Mouse (Mus musculus) forebrain, embryonic 14.5 days (tissue): ENCODE results near the gene C5ar1. TPM values are rescaled to one million over a fixed set of nuclear protein-coding genes. Genes with fewer than 3 reads are reported as not detected.

Experiments used
- ATAC-seq: fragments of 200-750 bp; cut with Nextera tagmentation; 2 replicates; pipeline ENCODE4 v1.8.0; 2017; ENCODE audit warnings: mild to moderate bottlenecking, moderate library complexity
- DNase-seq: peaks from one replicate; pipeline ENCODE4 v3.0.0-alpha.2; 2015; ENCODE audit warnings: low spot score
- H3K27ac ChIP-seq: fragments of 300-500 bp; sonication (generic); 2 replicates; pipeline ENCODE4 v1.5.1; 2014; ENCODE audit warnings: low read depth, mild to moderate bottlenecking, control low read depth, low read length, moderate library complexity
- H3K27me3 ChIP-seq: fragments of 300-500 bp; sonication (generic); replicated peaks from 2 replicates; pipeline ENCODE4 v1.6.1; 2014; ENCODE audit warnings: low read length, control low read depth, mixed read lengths; ENCODE audit not compliant: control insufficient read depth, insufficient read depth
- H3K36me3 ChIP-seq: fragments of 300-500 bp; sonication (generic); 2 replicates; pipeline ENCODE4 v1.6.1; 2014; ENCODE audit warnings: low read length, control low read depth; ENCODE audit not compliant: control insufficient read depth, insufficient read depth
- H3K4me1 ChIP-seq: fragments of 300-500 bp; sonication (generic); 2 replicates; pipeline ENCODE4 v1.6.1; 2014; ENCODE audit warnings: antibody characterized with exemption, low read length, control low read depth; ENCODE audit not compliant: control insufficient read depth, insufficient read depth
- H3K4me2 ChIP-seq: fragments of 300-500 bp; sonication (generic); 2 replicates; pipeline ENCODE4 v1.6.1; 2014; ENCODE audit warnings: mild to moderate bottlenecking, control low read depth, low read length
- H3K4me3 ChIP-seq: fragments of 300-500 bp; sonication (generic); 2 replicates; pipeline ENCODE4 v1.5.1; 2014; ENCODE audit warnings: low read depth, low read length, control low read depth
- H3K9ac ChIP-seq: fragments of 300-500 bp; sonication (generic); 2 replicates; pipeline ENCODE4 v1.6.1; 2014; ENCODE audit warnings: mild to moderate bottlenecking, low read length, control low read depth, moderate library complexity
- H3K9me3 ChIP-seq: fragments of 300-500 bp; sonication (generic); replicated peaks from 2 replicates; pipeline ENCODE4 v1.6.1; 2016; ENCODE audit warnings: low read length, control low read depth, mixed read lengths; ENCODE audit not compliant: control insufficient read depth
- WGBS: fragments of 180-500 bp; shearing (Covaris S2); extraction: QIAGEN DNeasy Blood & Tissue Kit; methylation state at CpG from one replicate; pipeline ENCODE4 v1.1.7; 2014; 5-methylcytosine and 5-hydroxymethylcytosine counted together
- polyA plus RNA-seq: library from polyadenylated mRNA; unstranded; fragments of >200 nt; fragmentation: Nextera tagmentation; extraction: Ambion mirVana; gene quantifications from 2 replicates; pipeline ENCODE4 v1.2.1, GENCODE M21; 2014

Gene C5ar1
- polyA plus RNA-seq, 1 experiment from 2014 or later = 1.3 TPM

- no peak for DNase-seq
- H3K4me2 ChIP-seq = no peak overlapping the region
- no peaks in the 10 kb centered on the region for H3K27me3 ChIP-seq
- 88% methylated on average over 5 of the region's 5 CpGs for WGBS
- no peak overlapping the region for H3K9ac ChIP-seq
- H3K36me3 ChIP-seq = no peaks in the 10 kb centered on the region
- H3K4me3 ChIP-seq = no peak overlapping the region
- H3K4me1 ChIP-seq = no peaks in the 10 kb centered on the region
- no peaks in the 10 kb centered on the region for H3K9me3 ChIP-seq
- H3K27ac ChIP-seq = no peak overlapping the region
- no peak for ATAC-seq
Measured at GRCm38 (mm10) chr7:16250687-16251086, 8.7 kb downstream of the C5ar1 start.

GRCm38 (mm10) chr7:16245958-16246357, 13.4 kb downstream of the C5ar1 start:
- Histone ChIP-seq H3K4me2 (no peak overlapping the region), H3K27me3 (no peaks in the 10 kb centered on the region), H3K4me3 (no peak overlapping the region), H3K9me3 (no peaks in the 10 kb centered on the region), H3K27ac (no peak overlapping the region), H3K4me1 (no peaks in the 10 kb centered on the region), H3K36me3 (no peaks in the 10 kb centered on the region), H3K9ac (no peak overlapping the region)
- WGBS = 55% methylated on average over 2 of the region's 4 CpGs
- ATAC-seq (no peak), DNase-seq (no peak)

GRCm38 (mm10) chr7:16244067-16244466, 15.3 kb downstream of the C5ar1 start, which contains the start of gene C5ar2:
Gene C5ar2 (minus strand): TSS chr7:16244154.
- Histone ChIP-seq H3K9me3 (no peaks in the 10 kb centered on the region), H3K4me2 (no peak within 1 kb of the TSS), H3K4me3 (no peak within 1 kb of the TSS), H3K27me3 (no peaks in the 10 kb centered on the region), H3K4me1 (no peaks in the 10 kb centered on the region), H3K9ac (no peak within 1 kb of the TSS), H3K36me3 (no peaks in the 10 kb centered on the region), H3K27ac (no peak within 1 kb of the TSS)
- DNase-seq (no peak), ATAC-seq (no peak)
- 86% methylated on average over 5 of the region's 5 CpGs for WGBS

- Histone ChIP-seq H3K9ac (no peak overlapping the region), H3K9me3 (no peaks in the 10 kb centered on the region), H3K36me3 (no peaks in the 10 kb centered on the region), H3K4me2 (no peak overlapping the region), H3K4me1 (no peaks in the 10 kb centered on the region), H3K27ac (no peak overlapping the region), H3K4me3 (no peak overlapping the region), H3K27me3 (no peaks in the 10 kb centered on the region)
- no peak for DNase-seq
- ATAC-seq = no peak
- WGBS = 86% methylated on average over 6 of the region's 6 CpGs
Measured at GRCm38 (mm10) chr7:16242198-16242597, 17.1 kb downstream of the C5ar1 start.

- H3K4me2 ChIP-seq = no peak overlapping the region
- H3K27me3 ChIP-seq = no peaks in the 10 kb centered on the region
- no peaks in the 10 kb centered on the region for H3K4me1 ChIP-seq
- H3K9me3 ChIP-seq = no peaks in the 10 kb centered on the region
- no peaks in the 10 kb centered on the region for H3K36me3 ChIP-seq
- ATAC-seq (no peak), DNase-seq (no peak)
- H3K9ac ChIP-seq = no peak overlapping the region
- WGBS = 60% methylated on average over 11 of the region's 11 CpGs
- no peak overlapping the region for H3K27ac ChIP-seq
- H3K4me3 ChIP-seq = no peak overlapping the region
Measured at GRCm38 (mm10) chr7:16241787-16242186, 17.6 kb downstream of the C5ar1 start.

GRCm38 (mm10) chr7:16240978-16241303, 18.4 kb downstream of the C5ar1 start:
- H3K9me3 ChIP-seq = no peaks in the 10 kb centered on the region
- no peaks in the 10 kb centered on the region for H3K4me1 ChIP-seq
- no peak for ATAC-seq
- no peaks in the 10 kb centered on the region for H3K36me3 ChIP-seq
- DNase-seq = no peak
- H3K27me3 ChIP-seq = no peaks in the 10 kb centered on the region
- no peak overlapping the region for H3K27ac ChIP-seq
- 90% methylated on average over 1 of the region's 1 CpGs for WGBS
- no peak overlapping the region for H3K4me2 ChIP-seq
- H3K9ac ChIP-seq = no peak overlapping the region
- no peak overlapping the region for H3K4me3 ChIP-seq

- no peak overlapping the region for H3K27ac ChIP-seq
- no peaks in the 10 kb centered on the region for H3K27me3 ChIP-seq
- DNase-seq (no peak), ATAC-seq (no peak)
- H3K4me1 ChIP-seq = no peaks in the 10 kb centered on the region
- no peaks in the 10 kb centered on the region for H3K36me3 ChIP-seq
- H3K9me3 ChIP-seq = no peaks in the 10 kb centered on the region
- H3K4me3 ChIP-seq = no peak overlapping the region
- H3K4me2 ChIP-seq = no peak overlapping the region
- WGBS = 78% methylated on average over 7 of the region's 7 CpGs
- H3K9ac ChIP-seq = no peak overlapping the region
Measured at GRCm38 (mm10) chr7:16240281-16240977, 18.9 kb downstream of the C5ar1 start.

- Histone ChIP-seq H3K4me2 (no peak overlapping the region), H3K9me3 (no peaks in the 10 kb centered on the region), H3K36me3 (no peaks in the 10 kb centered on the region), H3K4me1 (no peaks in the 10 kb centered on the region), H3K9ac (no peak overlapping the region), H3K27ac (no peak overlapping the region), H3K27me3 (no peaks in the 10 kb centered on the region), H3K4me3 (no peak overlapping the region)
- ATAC-seq (no peak), DNase-seq (no peak)
- WGBS = 77% methylated on average over 9 of the region's 9 CpGs
Measured at GRCm38 (mm10) chr7:16239554-16239997, 19.8 kb downstream of the C5ar1 start.

GRCm38 (mm10) chr7:16229869-16230268, 29.5 kb downstream of the C5ar1 start:
- no peak overlapping the region for H3K4me2 ChIP-seq
- DNase-seq = no peak
- H3K9me3 ChIP-seq = no peaks in the 10 kb centered on the region
- 62% methylated on average over 5 of the region's 5 CpGs for WGBS
- H3K4me3 ChIP-seq = no peak overlapping the region
- no peaks in the 10 kb centered on the region for H3K4me1 ChIP-seq
- H3K9ac ChIP-seq = no peak overlapping the region
- H3K27me3 ChIP-seq = no peaks in the 10 kb centered on the region
- H3K36me3 ChIP-seq = no peaks in the 10 kb centered on the region
- H3K27ac ChIP-seq = no peak overlapping the region
- ATAC-seq = no peak
